Mouse (Mus musculus) thymus, adult 2 months (tissue): ENCODE results near the gene Ahcy.

Experiments used
- CTCF ChIP-seq: fragments of 200-500 bp; IDR thresholded peaks from 2 replicates; pipeline ENCODE4 v1.5.1; 2012; ENCODE audit warnings: mild to moderate bottlenecking, control low read depth, low read length, moderate library complexity, borderline replicate concordance; ENCODE audit not compliant: control insufficient read depth, poor library complexity, insufficient read depth; ENCODE audit errors: extremely low read depth
- POLR2A ChIP-seq: fragments of 200-500 bp; IDR thresholded peaks from 2 replicates; pipeline ENCODE4 v1.6.1; 2012; ENCODE audit warnings: mild to moderate bottlenecking, low read length, control low read depth, moderate library complexity; ENCODE audit not compliant: control insufficient read depth, poor library complexity, insufficient read depth; ENCODE audit errors: extremely low read depth

- TF ChIP-seq CTCF, result no peak
- TF ChIP-seq POLR2A, result no peak
Observed at GRCm38 (mm10) chr2:155079500-155080178, 5.3 kb upstream of the Ahcy start.
